Mouse (Mus musculus) gastrocnemius, adult 2 months (tissue): Measurements from ENCODE around the gene Ucp2. TPM values are rescaled to one million over a fixed set of nuclear protein-coding genes. Genes with fewer than 3 reads are reported as not detected.
A peak's percentile ranks its signal among the peaks of the same experiment; 100 is the strongest.

Experiments
- DNase-seq: peaks from one replicate; pipeline ENCODE4 v3.0.0; 2022
- H3K27ac ChIP-seq: fragments of 200-600 bp; 2 replicates; pipeline ENCODE4 v1.8.1; 2022; ENCODE audit warnings: mild to moderate bottlenecking
- H3K4me3 ChIP-seq: fragments of 200-600 bp; 2 replicates; pipeline ENCODE4 v1.8.1; 2022; ENCODE audit warnings: mild to moderate bottlenecking, moderate library complexity
- CTCF ChIP-seq: fragments of 200-600 bp; IDR thresholded peaks from 2 replicates; pipeline ENCODE4 v1.8.1; 2022; ENCODE audit warnings: antibody characterized with exemption, mild to moderate bottlenecking, moderate library complexity
- intact Hi-C: fragments of 180-260 bp; cut with DNase I; formaldehyde crosslinking; loops from one replicate; pipeline ENCODE4 v1.15.1; 2025
- total RNA-seq, 2 experiments: library from RNA; stranded (reverse); gene quantifications; 2 replicates each; pipeline ENCODE4 v1.2.3; 2021

Ucp2 gene
- total RNA-seq, 2 experiments from 2014 or later = 17.4 to 27.2 TPM

GRCm38 (mm10) chr7:100484493-100484892 is 8.6 kb upstream of the Ucp2 start:
- DNase-seq = no peak
- Histone ChIP-seq H3K4me3 (no peak overlapping the region), H3K27ac (no peak overlapping the region)
- no peak for TF ChIP-seq CTCF
- intact Hi-C loops = no loop called here

- TF ChIP-seq CTCF = no peak
- intact Hi-C loops = no loop called here
- no peak overlapping the region for H3K27ac ChIP-seq
- no peak for DNase-seq
- no peak overlapping the region for H3K4me3 ChIP-seq
These were observed 5.8 kb upstream of the Ucp2 start for GRCm38 (mm10) chr7:100487301-100487700.

GRCm38 (mm10) chr7:100488474-100489048 is 4.6 kb upstream of the Ucp2 start:
- intact Hi-C loops = no loop called here
- Histone ChIP-seq H3K27ac (no peak overlapping the region), H3K4me3 (no peak overlapping the region)
- DNase-seq = no peak
- TF ChIP-seq CTCF = no peak

DNA sequence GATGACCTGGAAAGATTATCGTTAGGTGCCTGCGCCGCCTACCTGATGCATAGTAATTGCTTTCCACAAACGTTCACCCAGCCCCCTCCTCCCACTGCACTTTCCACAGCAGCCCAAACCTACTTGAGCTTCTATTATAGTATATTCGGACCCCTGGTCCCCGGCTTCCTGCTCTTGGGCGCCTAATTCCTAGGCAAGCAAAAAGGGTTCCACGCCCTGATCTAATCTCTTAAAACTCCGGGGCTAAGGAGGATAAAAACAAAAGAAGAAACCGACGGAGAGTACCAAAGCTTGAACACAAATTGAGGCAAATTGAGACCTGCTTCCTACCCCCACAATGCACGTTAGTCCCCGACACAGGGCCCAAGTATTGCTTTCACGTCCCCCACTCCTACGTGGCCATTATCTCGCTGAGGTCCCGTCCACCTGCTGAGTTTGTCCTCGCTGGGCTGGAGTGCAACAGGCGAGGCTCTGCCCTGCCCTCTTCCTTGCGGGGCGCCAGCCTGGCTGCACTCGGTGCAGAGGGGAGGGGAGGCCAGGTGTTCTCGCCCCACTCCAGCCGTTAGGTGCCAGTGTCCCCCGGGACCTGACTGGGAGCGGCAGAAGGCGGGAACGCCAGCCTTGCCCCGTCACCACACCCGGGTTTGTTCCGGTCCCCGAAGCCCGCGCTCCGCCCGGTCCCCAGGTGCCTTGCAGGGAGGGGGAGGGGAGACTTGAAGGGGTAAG is 583 bp upstream of the Ucp2 start:
- no peak for TF ChIP-seq CTCF
- intact Hi-C loops = no loop called here
- H3K4me3 ChIP-seq = peak overlapping the region; percentile 78
- peak overlapping the region; percentile 83 for H3K27ac ChIP-seq
- peak; percentile 66 for DNase-seq

DNA sequence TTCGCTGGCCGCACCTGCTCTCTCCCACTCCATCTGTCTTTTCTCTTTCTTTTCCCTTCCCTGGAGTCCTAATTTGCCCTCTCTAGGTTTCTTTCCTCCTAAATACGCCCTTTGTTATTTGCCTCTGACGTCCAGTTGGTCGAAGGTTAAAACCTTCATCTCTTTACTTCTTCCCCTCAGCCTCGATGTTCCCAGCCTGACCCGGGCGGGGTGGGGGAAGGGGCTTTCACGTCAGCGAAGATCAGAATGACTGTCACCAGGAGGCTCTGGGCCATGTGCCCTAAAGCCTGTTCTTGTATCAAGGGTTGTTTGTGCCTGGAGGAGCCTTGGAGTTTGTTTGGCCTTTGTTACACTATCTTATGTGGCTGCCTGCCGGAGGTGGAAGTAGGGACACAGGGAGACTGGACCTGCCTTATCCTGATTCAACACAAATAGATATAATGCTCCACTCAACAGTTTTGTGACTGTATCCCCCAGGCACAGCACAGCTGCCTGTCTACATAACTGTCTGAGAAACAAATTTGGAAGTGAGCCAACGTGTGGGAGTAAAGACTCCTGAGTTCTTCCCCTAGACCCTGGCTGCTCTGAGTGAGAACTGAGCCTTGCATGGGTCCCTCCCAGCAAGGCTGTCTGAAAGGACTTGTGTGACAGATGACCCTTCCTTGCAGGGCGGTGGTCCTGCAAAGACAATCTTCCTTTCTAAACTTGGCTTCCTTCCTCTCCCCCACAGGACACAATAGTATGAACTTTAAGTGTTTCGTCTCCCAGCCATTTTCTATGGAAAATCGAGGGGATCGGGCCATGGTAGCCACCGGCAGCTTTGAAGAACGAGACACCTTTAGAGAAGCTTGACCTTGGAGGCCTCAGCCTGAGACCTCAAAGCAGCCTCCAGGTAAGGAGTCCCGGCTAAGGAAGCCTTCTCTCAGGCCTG is 612 bp downstream of the Ucp2 start:
- intact Hi-C loops = no loop called here
- DNase-seq = no peak
- Histone ChIP-seq H3K4me3 (peak overlapping the region; percentile 78), H3K27ac (peak overlapping the region; percentile 83)
- TF ChIP-seq CTCF = no peak

DNA sequence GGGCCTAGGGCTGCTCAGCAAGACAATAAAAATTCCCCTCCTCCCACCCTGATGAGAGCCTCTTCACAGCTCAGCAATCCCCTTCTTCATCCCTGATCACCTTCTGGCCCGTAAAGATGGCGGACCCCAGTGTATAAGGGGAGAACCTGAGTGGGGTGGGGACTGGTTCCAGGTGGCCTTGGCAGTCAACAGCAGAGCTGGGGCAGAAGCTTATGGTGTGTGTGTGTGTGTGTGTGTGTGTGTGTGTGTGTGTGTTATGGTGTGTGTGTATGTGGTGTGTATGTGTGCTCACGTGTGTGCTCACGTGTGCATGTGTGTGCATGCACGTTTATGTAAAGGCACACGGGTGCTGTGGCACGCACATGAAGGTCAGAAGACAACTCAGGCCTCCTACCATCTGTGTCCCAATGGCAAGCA is 1.3 kb downstream of the Ucp2 start:
- Histone ChIP-seq H3K4me3 (peak overlapping the region; percentile 78), H3K27ac (peak overlapping the region; percentile 83)
- no peak for DNase-seq
- intact Hi-C loops = no loop called here
- no peak for TF ChIP-seq CTCF

DNA sequence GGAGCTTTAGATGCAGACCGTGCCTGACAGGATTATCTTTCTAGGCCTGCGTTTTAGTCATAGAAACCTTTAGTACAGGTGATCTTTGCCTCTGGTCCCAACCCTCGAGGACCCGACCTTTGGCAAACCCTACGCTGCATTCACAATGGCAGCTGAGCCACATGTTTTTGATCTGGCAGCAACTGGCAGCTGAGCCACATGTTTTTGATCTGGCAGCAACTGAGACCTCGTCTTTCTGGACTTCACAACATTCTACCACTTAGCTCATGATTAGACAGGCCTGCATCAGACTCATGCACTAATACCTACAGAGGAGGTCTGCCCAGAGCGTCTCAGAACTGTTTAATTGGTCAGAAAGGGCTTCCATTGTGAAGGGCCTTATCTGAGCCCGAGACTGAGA is 1.9 kb downstream of the Ucp2 start:
- no peak for DNase-seq
- TF ChIP-seq CTCF = no peak
- Histone ChIP-seq H3K27ac (peak overlapping the region; percentile 62), H3K4me3 (peak overlapping the region; percentile 78)
- intact Hi-C loops = no loop called here

- DNase-seq = peak; percentile 57
- intact Hi-C loops = no loop called here
- Histone ChIP-seq H3K4me3 (peak overlapping the region; percentile 78), H3K27ac (peak overlapping the region; percentile 68)
- no peak for TF ChIP-seq CTCF
These were observed 2.6 kb downstream of the Ucp2 start for GRCm38 (mm10) chr7:100495581-100496251.

DNA sequence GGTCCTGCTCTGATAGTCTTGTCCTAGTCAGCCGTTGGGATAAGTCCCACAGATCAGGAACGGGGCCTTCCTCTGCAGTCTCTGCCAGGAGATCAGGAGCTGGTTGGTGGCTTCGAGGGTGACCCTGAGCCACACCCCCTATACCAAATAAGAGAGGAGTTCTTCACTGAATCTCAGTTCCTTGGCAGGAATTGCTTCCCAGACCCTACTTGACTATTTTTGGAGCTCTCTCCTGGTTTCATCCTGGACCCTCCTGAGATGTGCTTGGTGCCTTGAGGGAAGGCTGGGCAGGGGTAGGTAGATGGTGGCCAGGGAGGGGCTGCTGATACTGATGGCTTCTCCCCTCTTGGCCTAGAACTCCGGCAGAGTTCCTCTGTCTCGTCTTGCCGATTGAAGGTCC is 3.2 kb downstream of the Ucp2 start:
- intact Hi-C loops = no loop called here
- no peak for DNase-seq
- Histone ChIP-seq H3K27ac (peak overlapping the region; percentile 68), H3K4me3 (peak overlapping the region; percentile 78)
- no peak for TF ChIP-seq CTCF

DNA sequence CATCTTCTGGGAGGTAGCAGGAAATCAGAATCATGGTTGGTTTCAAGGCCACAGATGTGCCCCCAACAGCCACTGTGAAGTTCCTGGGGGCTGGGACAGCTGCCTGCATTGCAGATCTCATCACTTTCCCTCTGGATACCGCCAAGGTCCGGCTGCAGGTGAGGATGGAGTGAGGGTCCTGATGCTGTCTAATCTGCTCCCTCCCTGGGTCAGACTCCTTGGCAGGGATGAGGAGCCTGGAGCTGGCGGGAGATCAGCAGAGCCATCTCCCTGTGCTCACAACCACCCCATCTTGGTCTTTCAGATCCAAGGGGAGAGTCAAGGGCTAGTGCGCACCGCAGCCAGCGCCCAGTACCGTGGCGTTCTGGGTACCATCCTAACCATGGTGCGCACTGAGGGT is 3.7 kb downstream of the Ucp2 start:
- intact Hi-C loops = no loop called here
- TF ChIP-seq CTCF = no peak
- peak overlapping the region; percentile 78 for H3K4me3 ChIP-seq
- H3K27ac ChIP-seq = peak overlapping the region; percentile 68; the same call in 1 of the 2 replicates
- no peak for DNase-seq

- no peak overlapping the region for H3K27ac ChIP-seq
- no peak for DNase-seq
- TF ChIP-seq CTCF = no peak
- intact Hi-C loops = no loop called here
- no peak overlapping the region for H3K4me3 ChIP-seq
These were observed 4.3 kb downstream of the Ucp2 start for GRCm38 (mm10) chr7:100497402-100497801.

DNA sequence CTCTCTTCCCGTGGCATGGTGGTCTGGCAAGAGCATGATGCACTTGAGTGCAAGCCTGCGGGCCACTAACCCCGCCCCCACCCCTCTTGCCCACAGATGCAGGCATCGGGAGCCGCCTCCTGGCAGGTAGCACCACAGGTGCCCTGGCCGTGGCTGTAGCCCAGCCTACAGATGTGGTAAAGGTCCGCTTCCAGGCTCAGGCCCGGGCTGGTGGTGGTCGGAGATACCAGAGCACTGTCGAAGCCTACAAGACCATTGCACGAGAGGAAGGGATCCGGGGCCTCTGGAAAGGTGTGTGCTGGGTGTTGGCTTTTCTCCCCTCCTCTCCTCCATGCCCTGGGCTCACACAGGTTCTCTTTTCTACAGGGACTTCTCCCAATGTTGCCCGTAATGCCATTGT is 4.8 kb downstream of the Ucp2 start:
- intact Hi-C loops = no loop called here
- Histone ChIP-seq H3K4me3 (no peak overlapping the region), H3K27ac (no peak overlapping the region)
- TF ChIP-seq CTCF = no peak
- no peak for DNase-seq

DNA sequence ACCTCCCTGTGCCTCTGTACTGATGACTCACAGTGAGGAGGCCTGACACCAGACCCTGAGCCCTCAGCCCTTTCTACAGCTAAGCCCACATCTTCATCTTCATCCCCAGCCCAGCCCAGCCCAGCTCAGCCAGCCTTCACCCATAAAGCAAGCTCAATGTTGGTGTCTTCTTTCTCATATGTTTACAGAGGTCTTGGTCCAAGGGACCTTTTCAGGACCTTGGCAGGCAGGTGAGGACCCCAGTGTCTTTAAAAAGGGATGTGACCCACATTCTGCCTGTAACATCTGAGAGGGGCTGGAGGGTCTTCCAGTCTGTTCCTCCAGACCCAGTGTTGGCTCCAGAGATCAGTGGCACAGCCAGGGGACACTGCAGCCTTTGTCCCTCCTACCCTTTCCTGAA is 6.3 kb downstream of the Ucp2 start:
- H3K4me3 ChIP-seq = no peak overlapping the region
- no peak overlapping the region for H3K27ac ChIP-seq
- TF ChIP-seq CTCF = no peak
- intact Hi-C loops = no loop called here
- no peak for DNase-seq
